Mouse (Mus musculus): ENCODE measurements around the gene Nfatc2.

DNA sequence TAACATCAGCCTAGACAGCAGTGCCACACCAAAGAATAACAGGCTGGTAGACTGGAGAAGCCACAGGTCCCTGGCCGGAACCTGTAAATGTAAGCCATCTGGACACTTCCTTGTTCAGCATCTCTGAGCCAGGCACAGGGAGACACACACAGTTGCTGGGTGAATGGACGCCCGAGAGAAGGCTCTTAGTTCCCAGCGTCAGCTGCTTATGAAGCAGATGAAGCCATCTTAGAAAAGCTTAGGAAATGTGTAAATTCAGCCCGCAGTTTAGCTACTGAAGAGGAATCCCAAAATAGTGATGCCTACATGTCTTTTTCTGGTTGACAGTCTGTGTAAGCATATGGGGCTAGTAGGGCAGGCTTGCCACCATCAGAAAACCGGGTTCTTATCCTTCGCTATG is 169.1 kb downstream of the Nfatc2 start:
- no peak for TF ChIP-seq POLR2A (IDR thresholded peaks at IDR 0.05; ENCODE audit: insufficient read depth, low read length)
- TF ChIP-seq CTCF (IDR thresholded peaks at IDR 0.05; ENCODE audit: low read depth, low read length), result no peak
- TF ChIP-seq EP300 (IDR thresholded peaks at IDR 0.05; ENCODE audit: insufficient read depth, low read depth, low read length), result no peak

Measured in ES-Bruce4 (cell line).